Mouse (Mus musculus) stomach, postnatal 0 days (tissue): ENCODE results near the gene Grm3. TPM values are rescaled to one million over a fixed set of nuclear protein-coding genes. Genes with fewer than 3 reads are reported as not detected.

Source experiments
- ATAC-seq: fragments of 200-750 bp; cut with Nextera tagmentation; 2 replicates; pipeline ENCODE4 v1.8.0; 2017; ENCODE audit not compliant: low FRiP score, low TSS enrichment
- DNase-seq: peaks from one replicate; pipeline ENCODE4 v3.0.0-alpha.2; 2016; ENCODE audit warnings: low spot score
- H3K27ac ChIP-seq: fragments of 300-500 bp; sonication (generic); replicated peaks from 2 replicates; pipeline ENCODE4 v1.5.1; 2014; ENCODE audit warnings: mild to moderate bottlenecking, control low read depth
- H3K27me3 ChIP-seq: fragments of 300-500 bp; sonication (generic); 2 replicates; pipeline ENCODE4 v1.6.1; 2014; ENCODE audit warnings: low read length; ENCODE audit not compliant: control insufficient read depth, insufficient read depth
- H3K36me3 ChIP-seq: fragments of 300-500 bp; sonication (generic); 2 replicates; pipeline ENCODE4 v1.6.1; 2014; ENCODE audit warnings: low read length, mixed read lengths; ENCODE audit not compliant: control insufficient read depth, insufficient read depth
- H3K4me1 ChIP-seq: fragments of 300-500 bp; sonication (generic); replicated peaks from 2 replicates; pipeline ENCODE4 v1.6.1; 2014; ENCODE audit warnings: antibody characterized with exemption; ENCODE audit not compliant: control insufficient read depth, insufficient read depth
- H3K4me2 ChIP-seq: fragments of 300-500 bp; sonication (generic); replicated peaks from 2 replicates; pipeline ENCODE4 v1.6.1; 2014; ENCODE audit warnings: low read depth, mild to moderate bottlenecking, control low read depth, moderate library complexity
- H3K4me3 ChIP-seq: fragments of 300-500 bp; sonication (generic); 2 replicates; pipeline ENCODE4 v1.5.1; 2014; ENCODE audit warnings: low read depth, low read length, control low read depth
- H3K9ac ChIP-seq: fragments of 300-500 bp; sonication (generic); 2 replicates; pipeline ENCODE4 v1.6.1; 2014; ENCODE audit warnings: mild to moderate bottlenecking, low read length, control low read depth, mixed read lengths
- H3K9me3 ChIP-seq: fragments of 300-500 bp; sonication (generic); 2 replicates; pipeline ENCODE4 v1.6.1; 2016; ENCODE audit warnings: low read length; ENCODE audit not compliant: control insufficient read depth
- CTCF ChIP-seq: IDR thresholded peaks from 2 replicates; pipeline ENCODE4 v1.5.1; 2016; ENCODE audit warnings: antibody characterized with exemption, low read depth, mild to moderate bottlenecking, moderate library complexity
- EP300 ChIP-seq: optimal IDR thresholded peaks from 2 replicates; pipeline ENCODE3; 2016; ENCODE audit warnings: antibody characterized with exemption
- WGBS: fragments of 180-500 bp; shearing (Covaris S2); extraction: QIAGEN DNeasy Blood & Tissue Kit; methylation state at CpG from one replicate; pipeline ENCODE4 v1.1.7; 2014; 5-methylcytosine and 5-hydroxymethylcytosine counted together
- polyA plus RNA-seq: library from polyadenylated mRNA; unstranded; fragments of >200 nt; fragmentation: Nextera tagmentation; extraction: Ambion mirVana; gene quantifications from 2 replicates; pipeline ENCODE4 v1.2.1, GENCODE M21; 2015

Grm3 gene
- polyA plus RNA-seq, 1 experiment from 2014 or later, result 0.59 TPM

- H3K4me1 ChIP-seq, result no peaks in the 10 kb centered on the region
- H3K9ac ChIP-seq, result no peak overlapping the region
- no peaks in the 10 kb centered on the region for H3K36me3 ChIP-seq
- H3K9me3 ChIP-seq, result no peaks in the 10 kb centered on the region
- no peak overlapping the region for H3K4me2 ChIP-seq
- DNase-seq (no peak), ATAC-seq (no peak)
- no peak overlapping the region for H3K4me3 ChIP-seq
- no peak overlapping the region for H3K27ac ChIP-seq
- no peaks in the 10 kb centered on the region for H3K27me3 ChIP-seq
- no peak for TF ChIP-seq EP300
- no peak for TF ChIP-seq CTCF
Measured at GRCm38 (mm10) chr5:9721136-9721535, 3.8 kb downstream of the Grm3 start.

- Histone ChIP-seq H3K9ac (no peak overlapping the region), H3K4me3 (no peak overlapping the region), H3K27me3 (no peaks in the 10 kb centered on the region), H3K4me2 (no peak overlapping the region), H3K36me3 (no peaks in the 10 kb centered on the region), H3K9me3 (no peaks in the 10 kb centered on the region), H3K4me1 (no peaks in the 10 kb centered on the region), H3K27ac (no peak overlapping the region)
- 82% methylated on average over 5 of the region's 5 CpGs for WGBS
- ATAC-seq, result no peak
- TF ChIP-seq CTCF (no peak), EP300 (no peak)
- no peak for DNase-seq
Measured at GRCm38 (mm10) chr5:9716295-9716694, 8.7 kb downstream of the Grm3 start.

- Histone ChIP-seq H3K4me2 (no peak overlapping the region), H3K27ac (no peak overlapping the region), H3K36me3 (no peaks in the 10 kb centered on the region), H3K4me1 (no peaks in the 10 kb centered on the region), H3K4me3 (no peak overlapping the region), H3K9ac (no peak overlapping the region), H3K27me3 (no peaks in the 10 kb centered on the region), H3K9me3 (no peaks in the 10 kb centered on the region)
- DNase-seq (no peak), ATAC-seq (no peak)
- WGBS, result 95% methylated on average over 1 of the region's 1 CpGs
- TF ChIP-seq CTCF, result no peak
- no peak for TF ChIP-seq EP300
Measured at GRCm38 (mm10) chr5:9707096-9707495, 17.9 kb downstream of the Grm3 start.

GRCm38 (mm10) chr5:9703385-9704009 is 21.5 kb downstream of the Grm3 start:
- ATAC-seq (no peak), DNase-seq (no peak)
- Histone ChIP-seq H3K9ac (no peak overlapping the region), H3K4me3 (no peak overlapping the region), H3K27me3 (no peaks in the 10 kb centered on the region), H3K4me2 (no peak overlapping the region), H3K27ac (no peak overlapping the region), H3K4me1 (no peaks in the 10 kb centered on the region), H3K9me3 (no peaks in the 10 kb centered on the region), H3K36me3 (no peaks in the 10 kb centered on the region)
- 50% methylated on average over 3 of the region's 3 CpGs for WGBS
- no peak for TF ChIP-seq EP300
- TF ChIP-seq CTCF, result 0 out of 2 replicates have a peak, but pooled peaks have one; percentile 21

GRCm38 (mm10) chr5:9702656-9703384 is 22.1 kb downstream of the Grm3 start:
- ATAC-seq (no peak), DNase-seq (no peak)
- H3K4me2 ChIP-seq, result no peak overlapping the region
- H3K9me3 ChIP-seq, result no peaks in the 10 kb centered on the region
- H3K4me1 ChIP-seq, result no peaks in the 10 kb centered on the region
- no peaks in the 10 kb centered on the region for H3K27me3 ChIP-seq
- H3K36me3 ChIP-seq, result no peaks in the 10 kb centered on the region
- TF ChIP-seq EP300 (no peak), CTCF (no peak)
- H3K9ac ChIP-seq, result no peak overlapping the region
- 22% methylated on average over 3 of the region's 3 CpGs for WGBS
- H3K4me3 ChIP-seq, result no peak overlapping the region
- H3K27ac ChIP-seq, result no peak overlapping the region

- WGBS, result 56% methylated on average over 1 of the region's 1 CpGs
Measured at GRCm38 (mm10) chr5:9692333-9692732, 32.6 kb downstream of the Grm3 start.

More at GRCm38 (mm10) chr5:9692333-9692732, 32.6 kb downstream of the Grm3 start:
- TF ChIP-seq CTCF, result no peak
- TF ChIP-seq EP300, result no peak
- Histone ChIP-seq H3K36me3 (no peaks in the 10 kb centered on the region), H3K9ac (no peak overlapping the region), H3K27me3 (no peaks in the 10 kb centered on the region), H3K4me1 (no peaks in the 10 kb centered on the region), H3K9me3 (no peaks in the 10 kb centered on the region), H3K4me2 (no peak overlapping the region), H3K4me3 (no peak overlapping the region), H3K27ac (no peak overlapping the region)
- no peak for ATAC-seq
- DNase-seq, result no peak
